Mouse (Mus musculus) fibroblast of lung, adult 2 months (primary cell): ENCODE measurements at regions not wholly inside any gene's neighbourhood (a gene's known extent, or its start where the extent isn't known, plus 50 kb on each side); places are given as distances from the start of the nearest gene placed in this dataset.

ENCODE experiments used
- DNase-seq: peaks from one replicate; pipeline ENCODE4 v3.0.0-alpha.2; 2011; ENCODE audit warnings: low read depth

GRCm38 (mm10) chr15:57644331-57644953 lies 167.0 kb upstream of the Slc22a22 start:
- no peak for DNase-seq

GRCm38 (mm10) chr15:57639115-57639514 lies 161.7 kb upstream of the Slc22a22 start:
- DNase-seq = no peak

- DNase-seq = peak; percentile 6
Observed at GRCm38 (mm10) chr15:57633067-57633466, 155.6 kb upstream of the Slc22a22 start.

- no peak for DNase-seq
Observed at GRCm38 (mm10) chr15:57632537-57632936, 155.1 kb upstream of the Slc22a22 start.

GRCm38 (mm10) chr15:57618466-57618865 lies 141.0 kb upstream of the Slc22a22 start:
- no peak for DNase-seq

- no peak for DNase-seq
Observed at GRCm38 (mm10) chr15:57616880-57617391, 139.5 kb upstream of the Slc22a22 start.

GRCm38 (mm10) chr15:57610006-57610405 lies 132.6 kb upstream of the Slc22a22 start:
- DNase-seq = no peak

GRCm38 (mm10) chr15:57608519-57608918 lies 131.1 kb upstream of the Slc22a22 start:
- no peak for DNase-seq

GRCm38 (mm10) chr15:57600562-57600961 lies 123.1 kb upstream of the Slc22a22 start:
- DNase-seq = peak; percentile 16

- no peak for DNase-seq
Observed at GRCm38 (mm10) chr15:57593326-57594004, 116.0 kb upstream of the Slc22a22 start.

GRCm38 (mm10) chr15:57590597-57591219 lies 113.3 kb upstream of the Slc22a22 start:
- DNase-seq = no peak

- DNase-seq = peak; percentile 26
Observed at GRCm38 (mm10) chr15:57589404-57590377, 112.3 kb upstream of the Slc22a22 start.

GRCm38 (mm10) chr15:57585411-57585810 lies 108.0 kb upstream of the Slc22a22 start:
- DNase-seq = no peak

- DNase-seq = no peak
Observed at GRCm38 (mm10) chr15:57584498-57584897, 107.1 kb upstream of the Slc22a22 start.

GRCm38 (mm10) chr15:57581266-57581665 lies 103.8 kb upstream of the Slc22a22 start:
- DNase-seq = no peak

GRCm38 (mm10) chr15:57578794-57579193 lies 101.4 kb upstream of the Slc22a22 start:
- no peak for DNase-seq

GRCm38 (mm10) chr15:57574080-57574618 lies 96.7 kb upstream of the Slc22a22 start:
- no peak for DNase-seq

- DNase-seq = peak; percentile 21
Observed at GRCm38 (mm10) chr15:57572460-57572859, 95.0 kb upstream of the Slc22a22 start.

- peak; percentile 54 for DNase-seq
Observed at GRCm38 (mm10) chr15:57568006-57568630, 90.7 kb upstream of the Slc22a22 start.

GRCm38 (mm10) chr15:57547154-57547553 lies 69.7 kb upstream of the Slc22a22 start:
- no peak for DNase-seq

GRCm38 (mm10) chr15:57545141-57545540 lies 67.7 kb upstream of the Slc22a22 start:
- DNase-seq = no peak
